Mouse (Mus musculus): ENCODE measurements around the gene Stmn1. TPM values are rescaled to one million over a fixed set of nuclear protein-coding genes. Genes with fewer than 3 reads are reported as not detected.
"Not testable (repeated sequence)": the region's sequence is repeated elsewhere in the genome, so short reads cannot be mapped to it uniquely, and the experiment has no call there.

Gene Stmn1
- polyA plus RNA-seq, 1 experiment from 2014 or later: 7,758 TPM

DNA sequence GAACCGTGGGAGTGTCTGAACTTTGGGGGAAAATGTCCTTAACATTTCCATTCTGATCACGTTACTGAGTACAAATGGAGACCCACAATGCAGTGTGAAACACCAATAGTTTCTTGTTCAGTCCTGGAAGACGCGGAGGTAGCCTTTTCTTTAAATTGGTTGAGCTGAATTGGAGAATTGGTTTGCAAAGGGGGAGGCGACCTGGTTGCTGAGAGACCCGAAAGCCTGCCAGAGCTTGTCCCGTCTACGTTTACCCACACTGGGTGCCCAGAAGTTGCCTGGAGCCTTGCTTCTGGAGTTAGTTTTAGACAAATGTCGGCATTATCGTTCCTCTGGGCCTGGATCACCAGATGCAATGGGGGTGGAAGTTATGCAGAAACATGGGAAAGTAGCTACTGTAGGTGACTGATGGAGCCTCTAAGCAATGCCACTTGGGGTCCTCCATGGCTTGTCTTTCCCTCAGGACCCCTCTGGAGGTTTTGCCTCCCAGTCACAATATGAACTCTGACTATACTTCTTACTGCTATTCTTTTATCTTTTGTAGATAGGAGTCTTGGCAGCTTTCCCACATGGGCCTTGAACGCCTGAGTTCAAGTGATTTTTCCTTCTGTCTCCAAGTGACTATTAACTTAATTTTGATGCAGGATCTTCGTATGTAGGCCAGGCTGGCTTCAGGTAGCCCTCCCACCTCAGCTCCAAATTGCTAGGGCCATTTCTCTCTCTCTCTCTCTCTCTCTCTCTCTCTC is 30.0 kb downstream of the Stmn1 start:
- H3K4me2 ChIP-seq (ENCODE audit: low read length): peak overlapping the region; percentile 66
- peaks cover 32% of the 10 kb centered on the region for H3K4me1 ChIP-seq (ENCODE audit: control insufficient read depth, insufficient read depth, low read length)
- H3K27me3 ChIP-seq (ENCODE audit: control insufficient read depth, insufficient read depth, low read depth, low read length): no peaks in the 10 kb centered on the region
- 59% methylated on average over 12 of the region's 12 CpGs for WGBS
- H3K36me3 ChIP-seq (ENCODE audit: control insufficient read depth, insufficient read depth, low read length): no peaks in the 10 kb centered on the region
- H3K9me3 ChIP-seq (replicated peaks; ENCODE audit: control insufficient read depth, low read length, poor library complexity, severe bottlenecking): no peaks in the 10 kb centered on the region
- peak; percentile 29; the same call in 1 of the 2 replicates for ATAC-seq
- peak overlapping the region; percentile 88 for H3K9ac ChIP-seq (ENCODE audit: low read depth, low read length)
- peak overlapping the region; percentile 55 for H3K4me3 ChIP-seq (ENCODE audit: low read depth, low read length)
- peak overlapping the region; percentile 80 for H3K27ac ChIP-seq (ENCODE audit: low read length)

DNA sequence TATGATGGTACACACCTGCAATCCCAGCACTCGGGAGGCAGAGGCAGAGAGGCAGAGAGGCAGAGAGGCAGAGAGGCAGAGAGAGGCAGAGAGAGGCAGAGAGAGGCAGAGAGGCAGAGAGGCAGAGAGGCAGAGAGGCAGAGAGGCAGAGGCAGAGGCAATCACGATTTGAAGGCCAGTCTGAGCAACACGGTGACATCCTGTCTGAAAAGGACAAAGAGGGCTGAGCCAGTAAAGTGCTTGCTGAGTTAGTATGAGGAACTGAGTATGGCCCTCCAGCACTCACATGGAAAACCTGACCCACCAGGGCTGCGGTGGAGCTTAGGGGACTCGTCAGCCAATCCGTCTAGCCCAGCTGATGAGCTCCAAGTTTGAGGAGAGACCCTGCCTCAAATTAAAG is 30.9 kb downstream of the Stmn1 start:
- H3K4me2 ChIP-seq (ENCODE audit: low read length); H3K4me3 ChIP-seq (ENCODE audit: low read depth, low read length); H3K9me3 ChIP-seq (replicated peaks; ENCODE audit: control insufficient read depth, low read length, poor library complexity, severe bottlenecking); ATAC-seq; H3K36me3 ChIP-seq (ENCODE audit: control insufficient read depth, insufficient read depth, low read length); H3K27ac ChIP-seq (ENCODE audit: low read length); H3K27me3 ChIP-seq (ENCODE audit: control insufficient read depth, insufficient read depth, low read depth, low read length); H3K9ac ChIP-seq (ENCODE audit: low read depth, low read length): not testable (repeated sequence)
- H3K4me1 ChIP-seq (ENCODE audit: control insufficient read depth, insufficient read depth, low read length): peaks cover 32% of the 10 kb centered on the region
- 87% methylated on average over 6 of the region's 6 CpGs for WGBS

DNA sequence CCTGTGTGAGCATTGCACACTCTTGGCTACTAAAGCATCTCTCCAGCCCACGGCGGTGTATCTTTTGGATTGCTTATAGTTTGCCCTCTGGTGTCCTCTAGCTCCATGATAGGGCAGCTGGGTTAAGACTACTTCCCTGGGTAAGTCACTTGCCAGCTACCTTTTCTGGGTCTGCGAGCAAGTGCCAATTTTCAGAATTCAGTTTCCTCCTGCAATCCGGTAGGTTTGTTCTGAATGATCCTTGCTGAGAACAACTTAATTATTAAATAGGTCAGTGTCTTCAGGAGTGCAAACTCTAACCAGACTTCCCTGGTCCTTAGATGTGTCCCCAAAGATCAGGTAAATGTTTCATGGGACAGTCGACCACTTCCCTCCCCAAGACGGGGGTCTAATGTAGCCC is 33.0 kb downstream of the Stmn1 start:
- no peaks in the 10 kb centered on the region for H3K36me3 ChIP-seq (ENCODE audit: control insufficient read depth, insufficient read depth, low read length)
- peaks cover 21% of the 10 kb centered on the region for H3K4me1 ChIP-seq (ENCODE audit: control insufficient read depth, insufficient read depth, low read length)
- H3K27me3 ChIP-seq (ENCODE audit: control insufficient read depth, insufficient read depth, low read depth, low read length): no peaks in the 10 kb centered on the region
- H3K4me2 ChIP-seq (ENCODE audit: low read length): no peak overlapping the region
- 95% methylated on average over 6 of the region's 6 CpGs for WGBS
- H3K9ac ChIP-seq (ENCODE audit: low read depth, low read length): no peak overlapping the region
- ATAC-seq: no peak
- H3K27ac ChIP-seq (ENCODE audit: low read length): no peak overlapping the region
- no peaks in the 10 kb centered on the region for H3K9me3 ChIP-seq (replicated peaks; ENCODE audit: control insufficient read depth, low read length, poor library complexity, severe bottlenecking)
- no peak overlapping the region for H3K4me3 ChIP-seq (ENCODE audit: low read depth, low read length)

DNA sequence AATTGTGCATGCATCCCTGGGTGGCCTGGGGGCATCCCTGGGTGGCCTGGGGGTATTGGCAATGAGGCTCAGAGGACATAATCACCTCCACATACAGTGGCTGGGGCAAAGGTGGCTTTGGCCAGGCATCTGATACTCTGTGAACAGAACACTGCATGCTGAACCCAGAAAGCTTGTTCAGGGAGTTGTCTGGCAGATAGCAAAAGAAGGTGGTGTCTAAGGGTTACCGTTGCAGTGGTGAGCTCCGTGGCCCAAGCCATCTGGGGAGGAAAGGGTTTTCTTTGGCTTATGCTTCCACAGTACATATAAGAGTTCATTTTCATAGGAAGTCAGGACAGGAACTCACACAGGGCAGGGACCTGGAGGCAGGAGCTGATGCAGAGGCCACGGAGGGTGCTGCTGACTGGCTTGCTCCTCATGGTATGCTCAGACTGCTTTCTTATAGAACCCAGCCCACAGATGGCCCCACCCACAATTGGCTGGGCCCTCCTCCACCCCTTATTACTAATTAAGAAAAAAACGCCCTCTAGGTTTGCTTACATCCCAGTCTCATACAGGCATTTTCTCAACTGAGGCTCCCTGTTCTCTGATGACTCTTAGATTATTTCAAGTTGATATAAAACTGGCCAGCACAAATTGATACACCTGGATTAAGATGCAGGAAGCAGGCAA is 35.7 kb downstream of the Stmn1 start:
- no peak for ATAC-seq
- 81% methylated on average over 4 of the region's 4 CpGs for WGBS
- no peak overlapping the region for H3K4me3 ChIP-seq (ENCODE audit: low read depth, low read length)

DNA sequence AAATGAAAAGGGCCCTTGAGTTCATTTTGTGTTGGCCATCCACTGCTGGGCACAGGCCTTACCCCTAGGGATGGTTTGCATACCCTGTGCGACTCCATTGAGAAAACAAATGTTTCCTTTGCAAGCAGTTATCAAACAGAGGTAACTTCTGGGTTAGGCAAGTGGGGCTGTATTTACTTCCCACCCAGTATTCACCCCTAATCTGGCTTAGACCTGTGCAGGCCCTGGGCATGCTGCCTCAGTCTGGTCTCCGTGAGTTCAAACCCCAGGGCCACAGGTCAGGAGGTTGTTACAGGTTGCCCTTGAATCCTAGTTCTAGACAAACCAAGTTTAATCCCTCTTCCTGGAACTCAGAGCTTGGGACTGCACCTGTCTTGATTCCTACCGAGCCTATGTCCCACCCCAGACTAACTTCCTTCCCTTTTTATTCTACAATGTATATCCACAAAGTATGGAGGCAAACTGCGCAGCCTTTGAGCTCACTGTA is 37.2 kb downstream of the Stmn1 start:
- no peaks in the 10 kb centered on the region for H3K4me1 ChIP-seq (ENCODE audit: control insufficient read depth, insufficient read depth, low read length)
- WGBS: 88% methylated on average over 4 of the region's 4 CpGs
- H3K27me3 ChIP-seq (ENCODE audit: control insufficient read depth, insufficient read depth, low read depth, low read length): no peaks in the 10 kb centered on the region
- peaks cover 13% of the 10 kb centered on the region for H3K36me3 ChIP-seq (ENCODE audit: control insufficient read depth, insufficient read depth, low read length)
- no peaks in the 10 kb centered on the region for H3K9me3 ChIP-seq (replicated peaks; ENCODE audit: control insufficient read depth, low read length, poor library complexity, severe bottlenecking)
- H3K4me3 ChIP-seq (ENCODE audit: low read depth, low read length): no peak overlapping the region
- H3K27ac ChIP-seq (ENCODE audit: low read length): no peak overlapping the region
- no peak overlapping the region for H3K4me2 ChIP-seq (ENCODE audit: low read length)
- no peak for ATAC-seq
- no peak overlapping the region for H3K9ac ChIP-seq (ENCODE audit: low read depth, low read length)

More for the DNA sequence above, 35.7 kb downstream of the Stmn1 start:
- Histone ChIP-seq H3K36me3 (ENCODE audit: control insufficient read depth, insufficient read depth, low read length) (peaks cover 13% of the 10 kb centered on the region), H3K9ac (ENCODE audit: low read depth, low read length) (no peak overlapping the region), H3K27me3 (ENCODE audit: control insufficient read depth, insufficient read depth, low read depth, low read length) (no peaks in the 10 kb centered on the region), H3K4me1 (ENCODE audit: control insufficient read depth, insufficient read depth, low read length) (no peaks in the 10 kb centered on the region), H3K9me3 (replicated peaks; ENCODE audit: control insufficient read depth, low read length, poor library complexity, severe bottlenecking) (no peaks in the 10 kb centered on the region), H3K4me2 (ENCODE audit: low read length) (no peak overlapping the region), H3K27ac (ENCODE audit: low read length) (no peak overlapping the region)

DNA sequence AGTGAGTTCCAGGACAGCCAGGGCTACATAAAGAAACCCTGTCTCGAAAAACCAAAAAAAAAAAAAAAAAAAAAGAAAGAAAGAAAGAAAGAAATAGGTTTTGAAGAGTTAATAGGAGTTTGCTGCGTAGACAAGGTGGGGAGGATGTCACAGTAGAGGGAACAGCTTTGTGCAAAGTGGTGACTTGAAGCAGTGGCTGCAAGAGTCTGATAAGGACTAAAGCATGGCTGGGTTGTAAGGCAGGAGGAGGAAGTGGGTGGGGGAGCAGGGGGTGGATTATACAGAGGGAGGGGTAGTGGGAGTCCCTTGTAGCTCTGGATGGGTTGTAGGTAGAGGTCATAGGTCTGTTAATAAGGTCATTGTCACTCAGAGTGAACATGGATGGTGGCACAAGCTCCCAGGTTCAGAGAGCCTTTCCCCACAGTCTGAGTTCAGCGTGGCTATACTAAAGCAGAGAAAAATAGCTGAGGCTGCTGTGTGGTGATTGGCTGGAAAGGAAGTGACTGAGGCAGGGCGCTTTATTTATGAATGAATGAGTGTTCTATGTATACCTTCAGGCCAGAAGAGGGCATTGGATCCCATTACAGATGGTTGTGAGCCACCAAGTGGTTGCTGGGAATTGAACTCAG is 38.0 kb downstream of the Stmn1 start:
- Histone ChIP-seq H3K27me3 (ENCODE audit: control insufficient read depth, insufficient read depth, low read depth, low read length) (no peaks in the 10 kb centered on the region), H3K36me3 (ENCODE audit: control insufficient read depth, insufficient read depth, low read length) (peaks cover 13% of the 10 kb centered on the region), H3K9me3 (replicated peaks; ENCODE audit: control insufficient read depth, low read length, poor library complexity, severe bottlenecking) (no peaks in the 10 kb centered on the region), H3K9ac (ENCODE audit: low read depth, low read length) (no peak overlapping the region), H3K4me3 (ENCODE audit: low read depth, low read length) (no peak overlapping the region), H3K4me1 (ENCODE audit: control insufficient read depth, insufficient read depth, low read length) (peaks cover under 1% of the 10 kb centered on the region; the same call in 1 of the 2 replicates), H3K27ac (ENCODE audit: low read length) (no peak overlapping the region), H3K4me2 (ENCODE audit: low read length) (no peak overlapping the region)
- WGBS: 78% methylated on average over 3 of the region's 4 CpGs
- no peak for ATAC-seq

DNA sequence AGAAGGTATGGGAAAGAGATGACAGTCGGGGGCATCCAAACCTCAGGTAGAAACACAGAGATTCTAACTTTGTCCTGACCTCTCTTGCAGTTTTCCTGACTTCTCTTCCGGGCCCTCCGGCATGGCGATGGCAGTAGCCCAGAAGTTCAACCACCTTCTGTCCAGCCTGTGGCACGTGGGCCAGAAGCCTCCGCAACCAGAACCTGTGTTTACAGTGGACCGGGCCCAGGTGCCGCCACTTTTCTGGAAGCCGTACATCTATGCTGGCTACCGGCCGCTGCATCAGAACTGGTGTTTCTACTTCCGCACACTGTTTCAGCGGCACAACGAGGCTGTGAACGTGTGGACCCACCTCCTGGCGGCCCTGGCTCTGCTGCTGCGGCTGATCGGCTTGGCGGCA is 38.6 kb downstream of the Stmn1 start:
- no peak overlapping the region for H3K9ac ChIP-seq (ENCODE audit: low read depth, low read length)
- H3K4me1 ChIP-seq (ENCODE audit: control insufficient read depth, insufficient read depth, low read length): peaks cover 4% of the 10 kb centered on the region; the same call in 1 of the 2 replicates
- H3K27ac ChIP-seq (ENCODE audit: low read length): no peak overlapping the region
- no peaks in the 10 kb centered on the region for H3K27me3 ChIP-seq (ENCODE audit: control insufficient read depth, insufficient read depth, low read depth, low read length)
- ATAC-seq: no peak
- H3K36me3 ChIP-seq (ENCODE audit: control insufficient read depth, insufficient read depth, low read length): peaks cover 13% of the 10 kb centered on the region
- H3K9me3 ChIP-seq (replicated peaks; ENCODE audit: control insufficient read depth, low read length, poor library complexity, severe bottlenecking): no peaks in the 10 kb centered on the region
- H3K4me3 ChIP-seq (ENCODE audit: low read depth, low read length): no peak overlapping the region
- no peak overlapping the region for H3K4me2 ChIP-seq (ENCODE audit: low read length)
- 90% methylated on average over 19 of the region's 19 CpGs for WGBS

DNA sequence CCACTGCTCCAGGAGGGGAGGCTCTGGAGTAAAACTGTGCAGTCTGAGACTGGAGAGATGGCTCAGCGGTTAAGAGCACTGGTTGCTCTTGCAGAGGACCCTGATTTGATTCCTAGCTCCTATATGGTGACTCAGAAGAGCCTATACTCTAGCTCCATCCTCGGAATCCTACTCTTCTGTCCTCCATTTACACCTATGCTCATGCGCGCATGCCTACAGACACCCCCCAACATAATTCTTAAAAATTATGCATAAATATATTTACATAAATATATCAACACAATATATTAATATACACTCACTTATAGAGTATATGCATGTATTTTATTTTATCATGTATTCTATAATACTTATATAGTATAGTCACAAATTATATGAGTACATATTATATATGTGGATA is 42.3 kb downstream of the Stmn1 start:
- H3K27me3 ChIP-seq (ENCODE audit: control insufficient read depth, insufficient read depth, low read depth, low read length): no peaks in the 10 kb centered on the region
- H3K36me3 ChIP-seq (ENCODE audit: control insufficient read depth, insufficient read depth, low read length): peaks cover 13% of the 10 kb centered on the region
- H3K27ac ChIP-seq (ENCODE audit: low read length): no peak overlapping the region
- H3K9ac ChIP-seq (ENCODE audit: low read depth, low read length): no peak overlapping the region
- H3K4me1 ChIP-seq (ENCODE audit: control insufficient read depth, insufficient read depth, low read length): peaks cover 4% of the 10 kb centered on the region; the same call in 1 of the 2 replicates
- H3K9me3 ChIP-seq (replicated peaks; ENCODE audit: control insufficient read depth, low read length, poor library complexity, severe bottlenecking): no peaks in the 10 kb centered on the region
- ATAC-seq: peak; percentile 56
- 81% methylated on average over 4 of the region's 4 CpGs for WGBS
- H3K4me2 ChIP-seq (ENCODE audit: low read length): peak overlapping the region; percentile 97
- H3K4me3 ChIP-seq (ENCODE audit: low read depth, low read length): peak overlapping the region; percentile 48

Data from midbrain, embryonic 16.5 days (tissue).